Mouse (Mus musculus) midbrain, embryonic 14.5 days (tissue): ENCODE measurements around the gene Dgat2. TPM values are rescaled to one million over a fixed set of nuclear protein-coding genes. Genes with fewer than 3 reads are reported as not detected.

Experiments used
- ATAC-seq: fragments of 200-750 bp; cut with Nextera tagmentation; 2 replicates; pipeline ENCODE4 v1.8.0; 2017; ENCODE audit warnings: moderate number of reproducible peaks, moderate library complexity; ENCODE audit not compliant: low FRiP score, low TSS enrichment
- DNase-seq: peaks from one replicate; pipeline ENCODE4 v3.0.0-alpha.2; 2015
- H3K27ac ChIP-seq: fragments of 300-500 bp; sonication (generic); replicated peaks from 2 replicates; pipeline ENCODE4 v1.5.1; 2014; ENCODE audit warnings: mild to moderate bottlenecking, low read depth, low read length, moderate library complexity
- H3K27me3 ChIP-seq: fragments of 300-500 bp; sonication (generic); 2 replicates; pipeline ENCODE4 v1.6.1; 2014; ENCODE audit warnings: low read length, control low read depth, mixed read lengths; ENCODE audit not compliant: control insufficient read depth, insufficient read depth
- H3K36me3 ChIP-seq: fragments of 300-500 bp; sonication (generic); 2 replicates; pipeline ENCODE4 v1.6.1; 2014; ENCODE audit warnings: low read length, control low read depth; ENCODE audit not compliant: control insufficient read depth, insufficient read depth
- H3K4me1 ChIP-seq: fragments of 300-500 bp; sonication (generic); 2 replicates; pipeline ENCODE4 v1.6.1; 2014; ENCODE audit warnings: mild to moderate bottlenecking, antibody characterized with exemption, low read length, control low read depth; ENCODE audit not compliant: control insufficient read depth, insufficient read depth
- H3K4me2 ChIP-seq: fragments of 300-500 bp; sonication (generic); 2 replicates; pipeline ENCODE4 v1.6.1; 2014; ENCODE audit warnings: mild to moderate bottlenecking, low read length, moderate library complexity
- H3K4me3 ChIP-seq: fragments of 300-500 bp; sonication (generic); replicated peaks from 2 replicates; pipeline ENCODE4 v1.5.1; 2014; ENCODE audit warnings: low read depth, low read length
- H3K9ac ChIP-seq: fragments of 300-500 bp; sonication (generic); replicated peaks from 2 replicates; pipeline ENCODE4 v1.6.1; 2014; ENCODE audit warnings: mild to moderate bottlenecking, low read length, moderate library complexity
- H3K9me3 ChIP-seq: fragments of 300-500 bp; sonication (generic); 2 replicates; pipeline ENCODE4 v1.6.1; 2016; ENCODE audit warnings: low read length, control low read depth, mixed read lengths; ENCODE audit not compliant: control insufficient read depth
- WGBS: fragments of 180-500 bp; shearing (Covaris S2); extraction: QIAGEN DNeasy Blood & Tissue Kit; methylation state at CpG from one replicate; pipeline ENCODE4 v1.1.7; 2014; 5-methylcytosine and 5-hydroxymethylcytosine counted together
- polyA plus RNA-seq: library from polyadenylated mRNA; unstranded; fragments of >200 nt; fragmentation: Nextera tagmentation; extraction: Ambion mirVana; gene quantifications from 2 replicates; pipeline ENCODE4 v1.2.1, GENCODE M21; 2014

Gene Dgat2
- polyA plus RNA-seq, 1 experiment from 2014 or later: 15.1 TPM

DNA sequence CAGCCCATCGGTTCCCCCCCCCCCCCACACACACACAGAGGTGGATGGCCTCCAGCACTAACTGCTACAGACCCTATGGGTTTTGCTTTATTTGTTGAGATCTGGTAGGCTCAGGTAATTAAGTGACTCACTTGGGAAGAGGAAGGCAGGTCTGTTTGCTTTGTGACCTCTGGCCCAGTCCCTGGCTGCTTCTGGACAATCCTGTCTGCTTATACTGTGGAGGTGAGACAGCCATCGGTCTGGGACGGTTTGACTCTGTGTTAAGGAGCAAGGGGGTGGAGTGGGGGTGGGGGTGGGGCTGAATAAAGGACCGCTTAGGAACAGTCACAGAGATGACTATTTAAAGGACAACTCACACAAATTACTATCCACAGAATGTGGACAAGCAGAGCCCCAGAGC lies 17.8 kb upstream of the Dgat2 start:
- no peak overlapping the region for H3K4me2 ChIP-seq
- H3K4me1 ChIP-seq: no peaks in the 10 kb centered on the region
- WGBS: 39% methylated on average over 4 of the region's 4 CpGs
- ATAC-seq (no peak), DNase-seq (no peak)
- H3K27me3 ChIP-seq: no peaks in the 10 kb centered on the region
- no peak overlapping the region for H3K27ac ChIP-seq
- H3K9ac ChIP-seq: no peak overlapping the region
- no peaks in the 10 kb centered on the region for H3K9me3 ChIP-seq
- no peak overlapping the region for H3K4me3 ChIP-seq
- H3K36me3 ChIP-seq: no peaks in the 10 kb centered on the region

DNA sequence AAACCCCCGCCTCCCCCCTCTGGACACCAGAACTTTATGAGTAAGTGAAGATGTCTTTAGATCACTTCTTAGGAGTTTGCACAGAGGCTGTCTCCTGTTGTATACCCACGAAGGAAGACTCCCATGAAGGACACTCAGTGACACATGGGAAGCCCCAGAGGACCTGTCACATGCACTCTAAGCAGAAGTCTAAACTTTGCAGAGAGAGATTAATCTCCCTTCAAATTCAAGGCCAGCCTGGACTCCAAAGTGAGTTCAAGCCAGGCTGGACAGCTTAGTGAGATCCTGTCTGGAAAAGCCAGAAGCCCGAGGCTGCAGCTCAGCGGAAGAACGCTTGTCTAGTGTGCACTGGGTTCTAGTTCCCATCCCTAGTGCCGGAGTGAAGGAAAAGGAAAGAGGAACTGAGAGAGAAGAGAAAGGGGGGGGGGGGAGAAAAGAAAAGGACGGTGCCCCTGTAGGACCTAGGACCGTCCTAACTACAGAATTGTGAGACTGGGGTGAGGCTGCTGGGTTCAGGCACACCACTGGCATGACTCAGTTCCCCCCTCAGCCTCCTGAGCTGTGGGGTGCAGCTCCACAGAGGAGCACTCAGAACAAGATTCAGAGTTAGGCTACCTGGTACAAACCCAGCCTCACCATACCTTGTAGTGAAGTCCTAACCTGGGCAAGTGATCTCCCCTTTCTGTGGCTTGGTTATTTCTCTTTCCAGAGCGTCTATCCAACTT lies 17.1 kb upstream of the Dgat2 start:
- ATAC-seq (no peak), DNase-seq (no peak)
- Histone ChIP-seq H3K9ac (no peak overlapping the region), H3K4me3 (no peak overlapping the region), H3K4me1 (no peaks in the 10 kb centered on the region), H3K9me3 (no peaks in the 10 kb centered on the region), H3K27me3 (no peaks in the 10 kb centered on the region), H3K4me2 (no peak overlapping the region), H3K36me3 (no peaks in the 10 kb centered on the region), H3K27ac (no peak overlapping the region)
- WGBS: 85% methylated on average over 9 of the region's 9 CpGs

DNA sequence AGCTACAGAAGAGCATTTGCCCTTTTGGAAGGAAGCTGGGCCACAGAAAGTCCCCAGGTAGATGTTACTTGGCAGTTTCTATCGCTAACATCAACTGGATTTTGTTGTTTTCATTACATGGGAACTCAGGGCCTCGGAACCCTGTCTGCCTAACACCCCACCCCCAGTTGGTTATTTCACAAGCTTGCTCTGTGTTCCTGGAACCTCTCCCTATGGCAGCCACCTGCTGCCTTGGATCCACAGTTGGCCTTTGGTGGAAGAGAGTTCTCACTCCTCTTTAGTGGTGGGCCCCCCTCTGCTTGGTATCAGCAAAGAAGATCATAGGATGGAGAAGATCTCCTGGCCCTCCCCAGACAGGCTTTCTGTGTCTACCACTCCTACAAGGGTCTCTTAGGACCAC lies 16.3 kb upstream of the Dgat2 start:
- Histone ChIP-seq H3K36me3 (no peaks in the 10 kb centered on the region), H3K4me1 (no peaks in the 10 kb centered on the region), H3K9me3 (no peaks in the 10 kb centered on the region), H3K4me2 (no peak overlapping the region), H3K27ac (no peak overlapping the region), H3K4me3 (no peak overlapping the region), H3K27me3 (no peaks in the 10 kb centered on the region), H3K9ac (no peak overlapping the region)
- ATAC-seq: no peak
- DNase-seq: no peak
- 90% methylated on average over 2 of the region's 2 CpGs for WGBS

DNA sequence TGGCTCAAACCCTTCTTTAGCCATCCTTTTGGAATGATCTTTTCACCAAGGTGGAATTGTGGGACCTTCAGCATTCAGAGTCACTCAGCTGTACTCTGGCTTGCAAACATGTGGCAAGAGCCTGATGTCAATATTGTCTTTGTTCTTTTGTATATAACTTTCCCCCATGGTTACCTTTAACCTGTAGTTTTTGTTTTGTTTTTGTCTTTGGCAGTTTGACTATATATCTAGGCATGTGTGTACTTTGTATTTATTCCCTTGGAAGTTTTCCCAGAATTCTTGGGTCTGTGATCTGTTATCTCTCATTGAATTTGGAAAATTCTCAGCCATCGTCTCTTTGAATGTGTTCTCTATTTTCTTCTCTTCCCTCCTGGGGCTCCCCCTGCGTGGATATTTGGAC lies 12.0 kb upstream of the Dgat2 start:
- H3K4me2 ChIP-seq: no peak overlapping the region
- no peak for DNase-seq
- H3K27me3 ChIP-seq: no peaks in the 10 kb centered on the region
- no peak overlapping the region for H3K4me3 ChIP-seq
- no peaks in the 10 kb centered on the region for H3K36me3 ChIP-seq
- H3K9ac ChIP-seq: no peak overlapping the region
- ATAC-seq: no peak
- H3K27ac ChIP-seq: no peak overlapping the region
- H3K4me1 ChIP-seq: no peaks in the 10 kb centered on the region
- 79% methylated on average over 2 of the region's 2 CpGs for WGBS
- no peaks in the 10 kb centered on the region for H3K9me3 ChIP-seq

DNA sequence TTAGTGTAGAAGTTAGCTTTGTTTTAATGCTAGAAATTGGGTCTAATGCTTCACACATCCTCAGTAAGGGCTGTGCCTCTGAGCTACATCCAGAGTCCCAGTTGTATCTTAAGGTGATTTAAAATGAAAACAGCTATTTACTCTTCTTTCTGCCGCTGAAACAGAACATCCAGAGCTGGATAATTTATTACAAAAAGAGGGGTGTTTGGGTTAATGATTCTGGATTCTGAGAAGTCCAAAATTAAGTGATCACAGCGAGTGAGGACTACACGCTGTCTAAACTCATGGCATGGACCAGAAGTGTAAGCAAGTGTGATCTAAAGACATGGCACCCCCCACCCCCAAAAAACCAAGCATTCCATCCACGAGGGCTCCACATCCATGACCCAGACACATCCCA lies 11.4 kb upstream of the Dgat2 start:
- Histone ChIP-seq H3K4me1 (no peaks in the 10 kb centered on the region), H3K27ac (no peak overlapping the region), H3K4me3 (no peak overlapping the region), H3K9me3 (no peaks in the 10 kb centered on the region), H3K36me3 (no peaks in the 10 kb centered on the region), H3K27me3 (no peaks in the 10 kb centered on the region), H3K4me2 (no peak overlapping the region), H3K9ac (no peak overlapping the region)
- no peak for ATAC-seq
- 89% methylated on average over 4 of the region's 4 CpGs for WGBS
- no peak for DNase-seq

DNA sequence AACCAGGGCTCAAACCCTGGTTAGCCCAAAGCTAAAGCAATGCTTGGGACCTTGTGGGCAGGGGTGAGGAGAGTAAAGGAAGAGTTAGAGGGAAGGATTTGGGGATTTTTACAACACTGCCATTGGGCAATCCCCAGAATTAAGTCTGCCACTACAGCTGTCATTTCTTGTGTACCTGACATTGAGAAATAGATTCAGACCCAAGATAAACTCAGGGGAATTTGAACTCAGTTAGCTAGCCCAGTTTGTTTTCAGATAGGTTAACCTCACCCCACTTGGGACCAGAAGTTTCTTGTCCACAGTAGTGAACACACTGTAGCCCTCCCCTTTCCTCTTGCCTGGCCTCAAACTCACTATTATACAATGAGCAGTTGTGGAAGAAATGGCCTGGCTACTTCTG lies 8.9 kb upstream of the Dgat2 start:
- no peak overlapping the region for H3K4me3 ChIP-seq
- no peaks in the 10 kb centered on the region for H3K27me3 ChIP-seq
- H3K36me3 ChIP-seq: no peaks in the 10 kb centered on the region
- H3K9ac ChIP-seq: no peak overlapping the region
- no peak overlapping the region for H3K27ac ChIP-seq
- no peak overlapping the region for H3K4me2 ChIP-seq
- ATAC-seq (no peak), DNase-seq (no peak)
- no peaks in the 10 kb centered on the region for H3K4me1 ChIP-seq
- no peaks in the 10 kb centered on the region for H3K9me3 ChIP-seq

DNA sequence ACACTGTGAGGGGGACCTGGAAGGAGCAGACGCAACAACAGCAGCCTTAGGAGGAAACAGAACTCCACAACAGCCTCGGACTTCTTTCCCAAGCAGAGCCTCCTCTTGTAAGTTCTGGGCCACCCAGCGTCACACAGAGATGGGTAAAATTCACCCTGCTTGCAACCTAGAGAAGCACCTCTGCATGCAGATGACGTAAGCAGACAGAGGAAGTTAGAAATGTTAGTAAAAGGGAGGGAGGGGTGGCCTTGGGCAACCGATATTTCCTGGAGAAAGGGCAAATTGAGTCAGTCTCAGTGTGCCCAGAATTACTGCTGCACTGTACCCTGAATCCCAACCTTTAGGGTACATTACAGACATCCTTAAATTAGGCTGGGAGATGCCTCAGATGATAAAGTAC lies 7.4 kb upstream of the Dgat2 start:
- ATAC-seq (no peak), DNase-seq (no peak)
- no peaks in the 10 kb centered on the region for H3K27me3 ChIP-seq
- H3K9ac ChIP-seq: no peak overlapping the region
- no peaks in the 10 kb centered on the region for H3K36me3 ChIP-seq
- no peaks in the 10 kb centered on the region for H3K4me1 ChIP-seq
- H3K4me2 ChIP-seq: no peak overlapping the region
- no peak overlapping the region for H3K4me3 ChIP-seq
- no peaks in the 10 kb centered on the region for H3K9me3 ChIP-seq
- 88% methylated on average over 5 of the region's 5 CpGs for WGBS
- no peak overlapping the region for H3K27ac ChIP-seq

DNA sequence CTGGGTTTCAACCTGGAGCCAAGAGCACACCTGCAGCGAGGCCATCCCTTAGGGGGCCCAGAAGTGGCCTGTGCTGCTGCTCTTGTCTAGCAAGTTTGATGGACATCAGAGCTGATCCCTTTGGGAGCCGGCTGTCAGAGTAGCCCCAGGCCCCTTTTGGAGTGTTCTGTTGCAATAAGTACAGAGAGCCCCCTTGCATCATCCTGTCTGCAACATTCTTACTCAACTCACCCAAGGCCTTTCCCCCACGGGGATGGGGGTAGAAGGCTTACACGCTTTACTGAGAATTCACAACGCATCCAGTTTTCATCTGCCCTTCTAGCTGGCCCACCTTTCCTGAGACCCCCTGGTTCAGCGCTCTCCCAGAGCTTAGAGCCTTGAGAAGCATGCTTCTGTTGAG lies 6.1 kb upstream of the Dgat2 start:
- H3K4me1 ChIP-seq: no peaks in the 10 kb centered on the region
- DNase-seq (no peak), ATAC-seq (no peak)
- no peak overlapping the region for H3K9ac ChIP-seq
- H3K27me3 ChIP-seq: peaks cover 5% of the 10 kb centered on the region; the same call in 1 of the 2 replicates
- H3K4me3 ChIP-seq: no peak overlapping the region
- no peaks in the 10 kb centered on the region for H3K36me3 ChIP-seq
- 87% methylated on average over 6 of the region's 6 CpGs for WGBS
- H3K4me2 ChIP-seq: no peak overlapping the region
- H3K27ac ChIP-seq: no peak overlapping the region
- H3K9me3 ChIP-seq: no peaks in the 10 kb centered on the region

DNA sequence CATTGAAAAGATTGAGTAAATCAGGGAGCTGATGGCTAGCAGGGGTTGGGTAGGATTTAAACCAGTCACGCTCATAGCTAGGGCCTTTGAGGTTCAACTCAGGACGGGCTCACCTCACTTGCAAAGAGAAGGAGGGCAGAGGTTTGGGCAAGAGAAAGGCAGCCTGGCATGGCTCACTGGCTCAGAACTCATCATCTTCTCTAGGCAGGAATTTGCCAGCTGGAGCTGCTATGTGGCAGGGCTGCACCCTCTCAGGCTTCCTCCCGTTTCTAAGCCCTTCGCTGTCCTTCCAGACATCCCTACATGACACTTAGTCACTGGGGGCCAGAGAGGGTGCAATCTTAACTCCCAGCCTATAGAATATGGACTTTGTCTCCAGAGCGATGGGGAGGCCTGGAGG lies 4.9 kb upstream of the Dgat2 start:
- DNase-seq (no peak), ATAC-seq (no peak)
- H3K36me3 ChIP-seq: no peaks in the 10 kb centered on the region
- no peak overlapping the region for H3K27ac ChIP-seq
- H3K4me3 ChIP-seq: no peak overlapping the region
- no peaks in the 10 kb centered on the region for H3K9me3 ChIP-seq
- peaks cover 6% of the 10 kb centered on the region; the same call in 1 of the 2 replicates for H3K27me3 ChIP-seq
- 79% methylated on average over 5 of the region's 5 CpGs for WGBS
- no peak overlapping the region for H3K9ac ChIP-seq
- no peaks in the 10 kb centered on the region for H3K4me1 ChIP-seq
- no peak overlapping the region for H3K4me2 ChIP-seq
